Mouse (Mus musculus): ENCODE measurements around the gene Plekhn1. TPM values are rescaled to one million over a fixed set of nuclear protein-coding genes. Genes with fewer than 3 reads are reported as not detected.

Plekhn1 gene
- polyA plus RNA-seq, 1 experiment from 2014 or later, result 29.0 TPM

Small RNA genes lying within 50 kb of the gene (microRNA-seq; reads per million reads assigned to microRNA genes)
- gene Mir7658, result 4.8 reads per million, percentile 14 among the genes with 10 or more reads in this experiment

Other genes starting within 250 kb of the Plekhn1 start
- 20.2 and 20.6 TPM in 2 replicates for gene B3galt6, start 242.2 kb downstream of the Plekhn1 start, polyA plus RNA-seq (2016; fragmentation: Nextera tagmentation; extraction: Ambion mirVana)
- 129 and 133 TPM in 2 replicates for gene Sdf4, start 242.0 kb downstream of the Plekhn1 start, polyA plus RNA-seq (2016; fragmentation: Nextera tagmentation; extraction: Ambion mirVana)
- 0.52 and 0.81 TPM in 2 replicates for gene Tnfrsf4, start 221.0 kb downstream of the Plekhn1 start, polyA plus RNA-seq (2016; fragmentation: Nextera tagmentation; extraction: Ambion mirVana)
- 1.6 and 2.0 TPM in 2 replicates for gene Tnfrsf18, start 208.7 kb downstream of the Plekhn1 start, polyA plus RNA-seq (2016; fragmentation: Nextera tagmentation; extraction: Ambion mirVana)
- gene Ttll10, start 175.4 kb downstream of the Plekhn1 start, polyA plus RNA-seq (2016; fragmentation: Nextera tagmentation; extraction: Ambion mirVana), result 0.20 TPM in 1 of 2 replicates, not detected in the other
- 42.4 and 45.6 TPM in 2 replicates for gene 9430015G10Rik, start 124.9 kb downstream of the Plekhn1 start, polyA plus RNA-seq (2016; fragmentation: Nextera tagmentation; extraction: Ambion mirVana)
- gene Rnf223, start 104.3 kb downstream of the Plekhn1 start, polyA plus RNA-seq (2016; fragmentation: Nextera tagmentation; extraction: Ambion mirVana), result 0.52 TPM in 2 replicates
- gene Agrn, start 37.4 kb downstream of the Plekhn1 start, polyA plus RNA-seq (2016; fragmentation: Nextera tagmentation; extraction: Ambion mirVana), result 149 and 165 TPM in 2 replicates
- 0.89 and 1.6 TPM in 2 replicates for gene Isg15, start 34.0 kb downstream of the Plekhn1 start, polyA plus RNA-seq (2016; fragmentation: Nextera tagmentation; extraction: Ambion mirVana)
- gene AW011738, start 31.6 kb downstream of the Plekhn1 start, polyA plus RNA-seq (2016; fragmentation: Nextera tagmentation; extraction: Ambion mirVana), result 6.8 and 7.0 TPM in 2 replicates
- 1.7 and 2.0 TPM in 2 replicates for gene Perm1, start 19.0 kb downstream of the Plekhn1 start, polyA plus RNA-seq (2016; fragmentation: Nextera tagmentation; extraction: Ambion mirVana)
- 74.0 and 74.5 TPM in 2 replicates for gene Noc2l, start 1.2 kb upstream of the Plekhn1 start, polyA plus RNA-seq (2016; fragmentation: Nextera tagmentation; extraction: Ambion mirVana)
- 2.6 and 2.9 TPM in 2 replicates for gene Samd11, start 20.8 kb upstream of the Plekhn1 start, polyA plus RNA-seq (2016; fragmentation: Nextera tagmentation; extraction: Ambion mirVana)
- not detected in 2 replicates for gene Vmn2r-ps159, start 96.2 kb upstream of the Plekhn1 start, polyA plus RNA-seq (2016; fragmentation: Nextera tagmentation; extraction: Ambion mirVana)